Mouse (Mus musculus): Measurements from ENCODE around the gene Atoh1. TPM values are rescaled to one million over a fixed set of nuclear protein-coding genes. Genes with fewer than 3 reads are reported as not detected.

Gene Atoh1
- 0.52 and 0.57 TPM in 2 replicates for polyA plus RNA-seq (2015; fragmentation: Nextera tagmentation; extraction: Ambion mirVana)

- Histone ChIP-seq H3K9me3 (replicated peaks) (no peaks in the 10 kb centered on the region), H3K4me2 (peak within 1 kb of the TSS; percentile 75), H3K36me3 (no peaks in the 10 kb centered on the region), H3K27ac (replicated peaks) (no peak within 1 kb of the TSS), H3K9ac (replicated peaks) (peak within 1 kb of the TSS; percentile 23; the same call in 1 of the 2 replicates), H3K4me3 (replicated peaks) (peak within 1 kb of the TSS; percentile 39), H3K4me1 (peaks cover 28% of the 10 kb centered on the region), H3K27me3 (replicated peaks) (peaks cover 60% of the 10 kb centered on the region)
- under 1% methylated on average over 34 of the region's 34 CpGs for WGBS
- peak; percentile 56 for ATAC-seq (ENCODE audit: low FRiP score)
These were observed at the start of gene Atoh1 for GRCm38 (mm10) chr6:64728499-64729198. Gene Atoh1 (plus strand): TSS chr6:64729125.

GRCm38 (mm10) chr6:64683974-64684373 is 45.0 kb upstream of the Atoh1 start:
- Histone ChIP-seq H3K4me1 (peaks cover 15% of the 10 kb centered on the region), H3K4me2 (no peak overlapping the region), H3K27ac (replicated peaks) (no peak overlapping the region), H3K9ac (replicated peaks) (no peak overlapping the region), H3K4me3 (replicated peaks) (no peak overlapping the region), H3K36me3 (no peaks in the 10 kb centered on the region), H3K27me3 (replicated peaks) (peaks cover 30% of the 10 kb centered on the region), H3K9me3 (replicated peaks) (no peaks in the 10 kb centered on the region)
- peak; percentile 56 for ATAC-seq (ENCODE audit: low FRiP score)
- 37% methylated on average over 9 of the region's 9 CpGs for WGBS

GRCm38 (mm10) chr6:64684973-64685372 is 44.0 kb upstream of the Atoh1 start:
- H3K9ac ChIP-seq (replicated peaks) = no peak overlapping the region
- peaks cover 12% of the 10 kb centered on the region for H3K4me1 ChIP-seq
- H3K27me3 ChIP-seq (replicated peaks) = peaks cover 31% of the 10 kb centered on the region
- no peaks in the 10 kb centered on the region for H3K36me3 ChIP-seq
- H3K4me2 ChIP-seq = peak overlapping the region; percentile 48
- H3K4me3 ChIP-seq (replicated peaks) = no peak overlapping the region
- WGBS = 5% methylated on average over 5 of the region's 5 CpGs
- no peak overlapping the region for H3K27ac ChIP-seq (replicated peaks)
- peak; percentile 45; the same call in 1 of the 2 replicates for ATAC-seq (ENCODE audit: low FRiP score)
- no peaks in the 10 kb centered on the region for H3K9me3 ChIP-seq (replicated peaks)

- Histone ChIP-seq H3K4me3 (replicated peaks) (peak overlapping the region; percentile 15), H3K9me3 (replicated peaks) (no peaks in the 10 kb centered on the region), H3K9ac (replicated peaks) (no peak overlapping the region), H3K4me1 (peaks cover 12% of the 10 kb centered on the region), H3K27me3 (replicated peaks) (peaks cover 39% of the 10 kb centered on the region), H3K36me3 (no peaks in the 10 kb centered on the region), H3K4me2 (peak overlapping the region; percentile 51), H3K27ac (replicated peaks) (no peak overlapping the region)
- no peak for ATAC-seq (ENCODE audit: low FRiP score)
- WGBS = 3% methylated on average over 19 of the region's 19 CpGs
These were observed 40.6 kb upstream of the Atoh1 start for GRCm38 (mm10) chr6:64688181-64688944.

- H3K9ac ChIP-seq (replicated peaks) = no peak overlapping the region
- H3K27me3 ChIP-seq (replicated peaks) = peaks cover 20% of the 10 kb centered on the region
- no peaks in the 10 kb centered on the region for H3K9me3 ChIP-seq (replicated peaks)
- no peak overlapping the region for H3K27ac ChIP-seq (replicated peaks)
- ATAC-seq (ENCODE audit: low FRiP score) = no peak
- no peak overlapping the region for H3K4me2 ChIP-seq
- H3K4me3 ChIP-seq (replicated peaks) = no peak overlapping the region
- no peaks in the 10 kb centered on the region for H3K4me1 ChIP-seq
- H3K36me3 ChIP-seq = no peaks in the 10 kb centered on the region
- WGBS = 24% methylated on average over 7 of the region's 7 CpGs
These were observed 34.2 kb upstream of the Atoh1 start for GRCm38 (mm10) chr6:64694688-64695087.

GRCm38 (mm10) chr6:64703659-64704058 is 25.3 kb upstream of the Atoh1 start:
- no peaks in the 10 kb centered on the region for H3K27me3 ChIP-seq (replicated peaks)
- H3K9me3 ChIP-seq (replicated peaks) = no peaks in the 10 kb centered on the region
- no peak overlapping the region for H3K9ac ChIP-seq (replicated peaks)
- 90% methylated on average over 2 of the region's 2 CpGs for WGBS
- no peaks in the 10 kb centered on the region for H3K36me3 ChIP-seq
- no peak overlapping the region for H3K4me3 ChIP-seq (replicated peaks)
- no peak overlapping the region for H3K27ac ChIP-seq (replicated peaks)
- ATAC-seq (ENCODE audit: low FRiP score) = no peak
- no peak overlapping the region for H3K4me2 ChIP-seq
- H3K4me1 ChIP-seq = no peaks in the 10 kb centered on the region

GRCm38 (mm10) chr6:64727751-64728403 is 1.0 kb upstream of the Atoh1 start:
- peak overlapping the region; percentile 27 for H3K4me3 ChIP-seq (replicated peaks)
- WGBS = under 1% methylated on average over 29 of the region's 29 CpGs
- peaks cover 54% of the 10 kb centered on the region for H3K27me3 ChIP-seq (replicated peaks)
- H3K27ac ChIP-seq (replicated peaks) = no peak overlapping the region
- peaks cover 28% of the 10 kb centered on the region for H3K4me1 ChIP-seq
- ATAC-seq (ENCODE audit: low FRiP score) = peak; percentile 22; the same call in 1 of the 2 replicates
- H3K9me3 ChIP-seq (replicated peaks) = no peaks in the 10 kb centered on the region
- H3K36me3 ChIP-seq = no peaks in the 10 kb centered on the region
- H3K4me2 ChIP-seq = peak overlapping the region; percentile 75
- H3K9ac ChIP-seq (replicated peaks) = no peak overlapping the region

GRCm38 (mm10) chr6:64729231-64730011 is 496 bp downstream of the Atoh1 start:
- WGBS = under 1% methylated on average over 53 of the region's 53 CpGs
- peak overlapping the region; percentile 39 for H3K4me3 ChIP-seq (replicated peaks)
- no peak overlapping the region for H3K27ac ChIP-seq (replicated peaks)
- H3K9me3 ChIP-seq (replicated peaks) = no peaks in the 10 kb centered on the region
- H3K4me1 ChIP-seq = peaks cover 33% of the 10 kb centered on the region
- H3K36me3 ChIP-seq = no peaks in the 10 kb centered on the region
- peak; percentile 69 for ATAC-seq (ENCODE audit: low FRiP score)
- peak overlapping the region; percentile 23; the same call in 1 of the 2 replicates for H3K9ac ChIP-seq (replicated peaks)
- H3K4me2 ChIP-seq = peak overlapping the region; percentile 75
- H3K27me3 ChIP-seq (replicated peaks) = peaks cover 67% of the 10 kb centered on the region

GRCm38 (mm10) chr6:64730030-64730429 is 1.1 kb downstream of the Atoh1 start:
- H3K36me3 ChIP-seq = no peaks in the 10 kb centered on the region
- peaks cover 38% of the 10 kb centered on the region for H3K4me1 ChIP-seq
- H3K9ac ChIP-seq (replicated peaks) = no peak overlapping the region
- H3K4me2 ChIP-seq = peak overlapping the region; percentile 75
- H3K4me3 ChIP-seq (replicated peaks) = peak overlapping the region; percentile 39
- peaks cover 73% of the 10 kb centered on the region for H3K27me3 ChIP-seq (replicated peaks)
- H3K27ac ChIP-seq (replicated peaks) = no peak overlapping the region
- ATAC-seq (ENCODE audit: low FRiP score) = no peak; the same call in 1 of the 2 replicates
- H3K9me3 ChIP-seq (replicated peaks) = no peaks in the 10 kb centered on the region
- under 1% methylated on average over 19 of the region's 19 CpGs for WGBS

- Histone ChIP-seq H3K27me3 (replicated peaks) (peaks cover 78% of the 10 kb centered on the region), H3K9ac (replicated peaks) (no peak overlapping the region), H3K36me3 (no peaks in the 10 kb centered on the region), H3K9me3 (replicated peaks) (no peaks in the 10 kb centered on the region), H3K4me2 (peak overlapping the region; percentile 75), H3K27ac (replicated peaks) (no peak overlapping the region), H3K4me1 (peaks cover 38% of the 10 kb centered on the region), H3K4me3 (replicated peaks) (no peak overlapping the region)
- 3% methylated on average over 14 of the region's 14 CpGs for WGBS
- ATAC-seq (ENCODE audit: low FRiP score) = no peak
These were observed 1.6 kb downstream of the Atoh1 start for GRCm38 (mm10) chr6:64730506-64731020.

- H3K4me2 ChIP-seq = no peak overlapping the region
- no peaks in the 10 kb centered on the region for H3K36me3 ChIP-seq
- H3K27ac ChIP-seq (replicated peaks) = no peak overlapping the region
- ATAC-seq (ENCODE audit: low FRiP score) = no peak
- H3K27me3 ChIP-seq (replicated peaks) = peaks cover 82% of the 10 kb centered on the region
- WGBS = 4% methylated on average over 7 of the region's 7 CpGs
- H3K4me3 ChIP-seq (replicated peaks) = no peak overlapping the region
- H3K9me3 ChIP-seq (replicated peaks) = no peaks in the 10 kb centered on the region
- no peak overlapping the region for H3K9ac ChIP-seq (replicated peaks)
- H3K4me1 ChIP-seq = peaks cover 38% of the 10 kb centered on the region
These were observed 2.2 kb downstream of the Atoh1 start for GRCm38 (mm10) chr6:64731126-64731525.
